28 mouse cellular contexts compared by ENCODE assay signal in genomic region chr1:13856998-13857397, GRCm38 (mm10).
"Had no signal": no experiment of that assay in that cellular context is flagged by ENCODE, and none has a peak within 500 bp of the region (broad histone marks: within the 10 kb centered on the region; RNA-seq: fewer than 3 reads in every experiment).

No protein-coding gene starts in this region.

- H3K4me2 ChIP-seq: limb, embryonic 12.5 days; limb, embryonic 13.5 days; limb, embryonic 15.5 days; liver, embryonic 11.5 days; liver, embryonic 12.5 days; liver, embryonic 13.5 days; liver, embryonic 15.5 days; lung, embryonic 14.5 days; lung, embryonic 15.5 days; midbrain, embryonic 11.5 days; midbrain, embryonic 12.5 days; midbrain, embryonic 13.5 days; midbrain, embryonic 15.5 days had no signal

- H3K27me3 ChIP-seq: limb, embryonic 15.5 days; liver, embryonic 12.5 days; liver, embryonic 13.5 days; liver, embryonic 15.5 days; lung, embryonic 15.5 days; megakaryocyte, embryonic 14.5 days had no signal

- H3K4me3 ChIP-seq: limb, embryonic 10.5 days; limb, embryonic 12.5 days; limb, embryonic 13.5 days; limb, embryonic 15.5 days; liver, embryonic 12.5 days; liver, embryonic 13.5 days; liver, embryonic 15.5 days; lung, embryonic 15.5 days; megakaryocyte, embryonic 14.5 days; midbrain, embryonic 10.5 days; midbrain, embryonic 12.5 days; midbrain, embryonic 13.5 days; midbrain, embryonic 15.5 days had no signal

- DNase-seq: left cerebral cortex, postnatal 4 days; liver; liver, embryonic 13.5 days; liver, postnatal 0 days; lung, adult 18-20 months; lung, adult 2 months; lung, embryonic 14.5 days; lung, postnatal 10 days; lung, postnatal 14 days; lung, postnatal 36 days; lung, postnatal 4 days; midbrain, embryonic 14.5 days had no signal

- H3K36me3 ChIP-seq: limb, embryonic 10.5 days; limb, embryonic 12.5 days; limb, embryonic 13.5 days; limb, embryonic 15.5 days; liver, embryonic 12.5 days; liver, embryonic 13.5 days; liver, embryonic 15.5 days; lung, embryonic 15.5 days; midbrain, embryonic 10.5 days; midbrain, embryonic 12.5 days; midbrain, embryonic 13.5 days; midbrain, embryonic 15.5 days had no signal

- H3K27ac ChIP-seq: limb, embryonic 12.5 days; limb, embryonic 13.5 days; limb, embryonic 15.5 days; liver, embryonic 12.5 days; liver, embryonic 13.5 days; liver, embryonic 14.5 days; liver, embryonic 15.5 days; lung, embryonic 15.5 days; macrophage; midbrain, embryonic 10.5 days; midbrain, embryonic 12.5 days; midbrain, embryonic 13.5 days; midbrain, embryonic 15.5 days had no signal
